Mouse (Mus musculus): Measurements from ENCODE around the gene Tex2.
"Not testable (repeated sequence)": the region's sequence is repeated elsewhere in the genome, so short reads cannot be mapped to it uniquely, and the experiment has no call there.

Gene Tex2

GRCm38 (mm10) chr11:106503425-106503717 lies 109.9 kb downstream of the Tex2 start:
- DNase-seq, result no peak

DNA sequence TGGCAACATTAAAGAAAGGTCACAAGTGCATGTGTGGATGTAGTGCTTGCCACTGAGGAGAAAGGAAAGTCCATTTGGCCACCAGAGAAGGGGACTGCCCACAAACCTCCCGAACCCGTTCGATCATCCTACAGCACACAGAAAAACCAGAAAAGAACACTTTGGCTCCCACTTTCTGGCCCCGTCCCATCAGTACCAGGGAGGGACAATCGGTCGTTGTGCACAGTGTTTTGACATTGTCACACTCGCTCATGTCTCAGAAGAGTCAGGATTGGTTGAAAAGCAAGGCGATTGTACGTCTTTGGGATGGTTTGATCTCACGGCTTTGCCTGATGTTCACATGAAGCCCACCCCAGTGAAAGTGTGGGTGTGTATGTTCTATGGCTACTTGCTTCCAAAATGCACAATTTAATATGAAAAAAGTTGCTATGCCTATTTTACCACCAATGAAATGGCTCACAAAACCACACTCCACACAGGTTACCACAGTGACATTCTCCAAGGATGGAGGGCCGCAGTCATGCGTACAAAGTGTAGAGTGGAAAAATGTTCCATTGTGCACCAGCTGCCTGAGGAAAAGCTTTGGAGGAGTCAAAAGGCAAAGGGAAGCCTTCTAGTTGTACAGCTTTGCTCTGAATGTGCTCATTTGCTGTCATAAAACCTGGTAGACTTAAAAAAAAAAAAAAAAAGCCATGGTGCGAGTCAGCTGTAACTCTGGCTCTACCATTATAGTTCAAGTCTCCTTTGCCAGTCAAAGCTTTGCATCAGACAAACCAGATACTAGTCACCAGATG lies 110.4 kb downstream of the Tex2 start:
- no peak for DNase-seq

DNA sequence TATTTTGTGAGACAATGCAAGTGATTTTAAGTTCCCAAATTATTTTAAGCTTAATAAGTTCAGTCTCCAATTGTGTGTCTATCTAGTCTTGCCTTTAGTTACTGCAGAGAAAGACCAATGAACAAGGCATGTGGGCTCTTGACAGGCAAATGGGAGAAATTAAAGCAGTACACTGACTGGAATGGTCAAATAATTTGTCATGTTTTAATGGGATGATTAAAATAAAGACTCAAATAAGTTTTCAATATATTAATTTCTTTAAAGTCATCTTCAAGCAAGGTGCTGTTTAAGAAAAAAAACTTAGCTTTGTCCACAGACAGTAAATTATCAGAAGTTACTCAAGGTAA lies 111.1 kb downstream of the Tex2 start:
- no peak for DNase-seq

GRCm38 (mm10) chr11:106501308-106502158 lies 111.7 kb downstream of the Tex2 start:
- DNase-seq, result peak; percentile 77

- DNase-seq, result peak; percentile 94
Observed at GRCm38 (mm10) chr11:106500393-106501307, 112.6 kb downstream of the Tex2 start.

- no peak for DNase-seq
Observed at GRCm38 (mm10) chr11:106498739-106499379, 114.4 kb downstream of the Tex2 start.

DNA sequence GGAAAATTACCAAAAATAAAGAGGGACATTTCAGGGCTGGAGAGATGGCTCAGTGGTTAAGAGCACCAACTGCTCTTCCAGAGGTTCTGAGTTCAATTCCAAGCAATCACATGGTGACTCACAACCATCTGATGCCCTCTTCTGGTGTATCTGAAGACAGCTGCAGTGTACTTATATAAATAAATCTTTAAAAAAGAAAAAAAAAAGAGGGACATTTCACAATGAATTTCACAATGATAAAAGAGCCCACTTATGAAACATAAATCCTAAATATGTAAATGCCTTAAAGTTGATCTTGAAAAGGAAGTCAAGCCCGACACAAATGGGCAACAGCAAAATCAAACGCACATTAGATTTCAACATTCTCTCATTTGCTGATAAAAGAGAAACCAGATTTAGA lies 115.3 kb downstream of the Tex2 start:
- no peak for DNase-seq

DNA sequence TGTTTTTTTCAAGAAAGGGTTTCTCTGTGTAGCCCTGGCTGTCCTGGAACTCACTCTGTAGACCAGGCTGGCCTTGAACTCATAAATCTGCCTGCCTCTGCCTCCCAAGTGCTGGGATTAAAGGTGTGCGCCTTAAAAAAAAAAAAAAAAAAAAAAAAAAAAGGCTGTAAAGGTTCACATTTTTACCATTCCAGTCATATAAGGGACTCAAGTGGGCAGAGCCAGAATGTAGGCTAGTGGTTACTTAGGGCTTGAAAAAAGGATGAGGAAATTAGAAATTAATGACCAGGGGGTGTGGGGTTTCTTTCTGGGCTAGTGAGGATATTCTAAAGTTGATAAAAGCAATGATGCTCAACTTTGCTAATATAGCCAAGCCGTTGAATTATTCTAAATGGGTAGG lies 116.2 kb downstream of the Tex2 start:
- not testable (repeated sequence) for DNase-seq

DNA sequence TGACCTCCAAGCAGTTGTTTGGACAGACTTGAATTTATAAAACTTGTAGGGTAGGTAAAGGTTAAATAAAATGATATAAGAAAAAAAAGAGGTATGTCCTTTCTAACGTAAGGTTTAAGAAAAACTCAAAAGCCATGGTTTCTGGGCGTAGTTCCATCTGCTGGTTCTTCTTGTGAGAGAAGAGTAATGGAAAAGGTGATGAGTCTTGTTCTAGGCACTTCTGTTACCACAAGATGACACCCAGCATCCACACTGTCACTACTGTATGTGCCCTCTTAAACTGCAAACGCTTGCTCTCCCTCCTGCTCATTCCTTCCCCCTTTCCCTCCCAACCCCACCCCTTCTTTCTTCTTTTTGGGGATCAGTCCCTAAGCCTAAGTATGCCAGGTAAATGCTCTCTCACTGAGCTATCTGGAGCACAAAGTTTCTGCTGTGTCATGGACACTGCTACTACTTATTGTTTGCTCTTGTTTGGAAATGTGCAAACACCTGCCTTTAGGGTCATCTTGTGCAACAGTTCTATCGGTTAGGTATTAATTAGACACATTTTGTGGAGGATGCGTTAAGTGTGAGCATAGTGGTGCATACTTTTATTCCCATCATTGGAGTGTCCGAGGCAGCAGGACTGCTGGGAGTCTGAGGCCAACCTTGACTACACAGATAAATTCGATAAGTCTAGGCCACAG lies 120.1 kb downstream of the Tex2 start:
- DNase-seq, result no peak

DNA sequence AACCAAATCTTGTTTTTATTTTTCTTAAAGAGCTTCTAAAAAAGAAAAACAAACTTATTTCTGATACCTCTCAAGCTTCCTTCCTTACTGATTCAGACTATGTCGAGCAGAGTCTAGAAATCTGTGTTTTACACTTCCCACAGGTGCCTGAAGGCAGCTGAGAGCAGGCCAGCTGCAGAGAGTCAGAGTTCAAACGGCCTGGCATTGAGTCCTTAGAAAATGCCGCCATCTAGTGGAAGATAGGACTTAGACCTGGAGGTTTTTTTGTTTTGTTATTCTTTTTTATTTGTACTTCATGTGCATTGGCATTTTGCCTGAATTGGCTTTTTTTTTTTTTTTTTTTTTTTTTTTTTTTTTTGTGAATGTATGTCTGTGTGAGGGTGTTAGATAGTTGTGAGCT lies 121.8 kb downstream of the Tex2 start:
- DNase-seq, result peak; percentile 64

DNA sequence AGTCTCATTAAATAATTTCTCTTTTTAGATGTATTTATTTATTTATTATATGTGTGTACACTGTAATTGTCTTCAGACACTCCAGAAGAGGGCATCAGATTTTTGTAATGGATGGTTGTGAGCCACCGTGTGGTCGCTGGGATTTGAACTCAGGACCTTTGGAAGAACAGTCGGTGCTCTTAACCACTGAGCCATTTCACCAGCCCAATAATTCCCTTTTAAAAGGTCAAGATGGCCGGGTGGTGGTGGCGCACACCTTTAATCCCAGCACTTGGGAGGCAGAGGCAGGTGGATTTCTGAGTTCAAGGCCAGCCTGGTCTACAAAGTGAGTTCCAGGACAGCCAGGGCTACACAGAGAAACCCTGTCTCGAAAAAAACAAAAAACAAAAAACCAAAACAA lies 122.6 kb downstream of the Tex2 start:
- DNase-seq, result not testable (repeated sequence)

GRCm38 (mm10) chr11:106490057-106490456 lies 123.2 kb downstream of the Tex2 start:
- no peak for DNase-seq

DNA sequence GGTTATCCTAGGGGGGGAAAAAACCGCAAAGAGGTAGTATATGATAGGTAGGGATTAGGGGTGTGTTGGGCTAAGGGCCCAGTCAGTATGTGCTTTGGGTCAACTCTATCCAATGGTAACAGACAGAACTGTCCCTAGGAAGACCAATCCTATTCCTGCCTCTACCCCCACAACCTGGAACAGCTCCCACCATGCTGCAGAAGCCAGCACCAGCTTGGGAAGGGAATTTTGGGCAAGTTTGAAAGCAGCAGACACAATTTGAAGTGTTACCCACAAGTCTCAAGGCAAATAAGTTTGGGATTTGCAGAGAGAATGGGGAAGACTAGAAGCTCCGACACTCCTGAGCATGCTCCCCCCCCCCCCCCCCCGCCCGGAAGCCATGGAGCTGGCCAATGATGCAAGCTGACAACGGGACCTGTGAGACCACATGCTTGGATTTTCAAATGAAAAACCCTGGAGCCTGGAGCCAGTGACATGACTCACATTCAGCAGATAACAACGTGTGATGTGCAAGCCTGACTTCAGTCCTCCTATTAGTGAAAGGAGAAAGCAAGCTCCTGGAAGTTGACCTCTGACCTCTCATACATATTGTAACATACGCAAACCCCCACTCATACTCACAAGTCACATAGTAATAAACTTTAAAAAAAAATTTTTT lies 124.1 kb downstream of the Tex2 start:
- DNase-seq, result no peak

- no peak for DNase-seq
Observed at GRCm38 (mm10) chr11:106488126-106488561, 125.1 kb downstream of the Tex2 start.

- peak; percentile 98 for DNase-seq
Observed at GRCm38 (mm10) chr11:106487733-106488115, 125.5 kb downstream of the Tex2 start, which contains the start of gene Ern1. Gene Ern1, minus strand, starts transcription at chr11:106487852.

- DNase-seq, result no peak
Observed at GRCm38 (mm10) chr11:106486866-106487732, 126.1 kb downstream of the Tex2 start.

GRCm38 (mm10) chr11:106486042-106486865 lies 127.0 kb downstream of the Tex2 start:
- DNase-seq, result no peak

GRCm38 (mm10) chr11:106485611-106486010 lies 127.6 kb downstream of the Tex2 start:
- no peak for DNase-seq

DNA sequence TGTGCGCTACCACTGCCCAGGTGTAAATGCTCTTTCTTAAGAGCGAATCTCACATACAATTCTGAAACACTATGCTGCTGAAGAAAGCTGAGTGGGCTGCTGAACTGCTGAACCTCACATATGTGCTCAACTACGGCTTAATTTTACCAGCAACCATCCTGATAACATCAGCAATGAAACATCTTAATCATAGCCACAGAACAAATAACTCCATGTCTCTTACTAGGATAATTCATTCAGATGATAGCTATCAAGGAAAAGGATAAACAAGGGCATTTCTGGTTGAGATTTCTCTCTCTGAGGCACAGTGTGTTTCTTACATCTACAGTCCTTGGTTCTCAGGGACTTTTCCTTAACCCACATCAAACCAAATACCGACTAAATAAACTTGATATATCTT lies 128.3 kb downstream of the Tex2 start:
- DNase-seq, result no peak

- DNase-seq, result no peak
Observed at GRCm38 (mm10) chr11:106482867-106483266, 130.4 kb downstream of the Tex2 start.
